Mouse (Mus musculus): ENCODE results near the gene Tomm34. TPM values are rescaled to one million over a fixed set of nuclear protein-coding genes. Genes with fewer than 3 reads are reported as not detected.

Tomm34 gene
- polyA plus RNA-seq, 1 experiment from 2014 or later, result 60.7 TPM

DNA sequence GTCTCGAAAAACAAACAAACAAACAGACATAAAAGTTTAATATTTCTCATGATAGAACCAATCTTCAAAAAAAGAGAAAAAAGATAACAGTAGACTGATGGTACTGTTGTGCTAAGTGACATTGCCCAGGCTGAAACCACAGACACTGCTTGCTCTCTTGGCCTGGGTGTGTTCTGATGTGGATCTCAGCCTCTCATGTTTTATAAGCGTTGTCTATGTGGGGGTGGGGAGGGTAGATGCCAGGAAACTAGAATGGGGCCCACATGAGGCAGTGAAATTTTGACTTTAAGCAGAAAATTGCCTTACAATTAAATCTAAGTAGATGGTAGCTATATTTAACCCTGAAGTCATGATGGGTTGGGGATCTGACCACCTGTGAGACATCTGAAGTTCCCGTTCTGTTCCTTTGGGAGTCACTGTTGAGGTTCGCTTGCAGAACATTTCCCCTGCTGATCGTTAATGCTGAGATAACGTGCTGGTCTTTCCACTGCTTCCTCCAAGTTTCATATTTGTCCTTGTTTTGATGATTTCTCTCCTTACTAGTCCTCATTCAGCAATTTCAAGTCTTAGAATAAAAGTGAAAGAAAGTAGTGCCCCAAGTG lies 16.5 kb upstream of the Tomm34 start:
- H3K9me3 ChIP-seq (ENCODE audit: control insufficient read depth, low read length), result no peaks in the 10 kb centered on the region
- no peak overlapping the region for H3K27ac ChIP-seq (replicated peaks in 1 of 2; ENCODE audit: control insufficient read depth in 1 of 2, insufficient read depth in 1 of 2, low read depth in 2 of 2, low read length in 2 of 2)
- no peaks in the 10 kb centered on the region for H3K4me1 ChIP-seq (ENCODE audit: control insufficient read depth in 2 of 2, insufficient read depth in 2 of 2, low read length in 2 of 2)
- H3K4me2 ChIP-seq (ENCODE audit: low read length), result no peak overlapping the region
- WGBS, result 78% methylated on average over 6 of the region's 6 CpGs
- H3K4me3 ChIP-seq (ENCODE audit: control insufficient read depth in 1 of 2, insufficient read depth in 1 of 2, low read depth in 1 of 2, low read length in 2 of 2), result no peak overlapping the region
- ATAC-seq (ENCODE audit: insufficient number of reproducible peaks, insufficient read depth, low FRiP score, low read depth), result no peak
- H3K36me3 ChIP-seq (ENCODE audit: control insufficient read depth, insufficient read depth, low read length), result peaks cover 82% of the 10 kb centered on the region
- H3K27me3 ChIP-seq (ENCODE audit: control insufficient read depth, insufficient read depth, low read length), result no peaks in the 10 kb centered on the region
- H3K9ac ChIP-seq (ENCODE audit: low read length), result no peak overlapping the region

DNA sequence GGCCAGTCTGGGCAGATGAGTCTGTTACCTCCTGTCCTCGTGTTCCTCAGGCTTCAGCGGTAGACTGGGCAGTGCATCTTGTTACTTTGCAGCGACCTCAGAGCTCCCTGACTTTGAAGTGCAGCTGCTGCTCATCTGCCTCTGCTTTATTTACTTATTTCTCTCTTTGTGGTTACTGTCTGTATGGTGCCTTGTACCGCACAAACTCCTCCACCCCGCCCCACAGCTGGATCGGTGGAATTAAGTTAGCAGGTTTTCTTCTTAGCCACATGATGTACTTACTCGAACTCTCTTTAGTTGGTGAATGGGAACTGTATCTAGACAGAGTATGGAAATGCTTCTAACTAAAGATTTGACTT lies 13.4 kb upstream of the Tomm34 start:
- Histone ChIP-seq H3K9me3 (ENCODE audit: control insufficient read depth, low read length) (no peaks in the 10 kb centered on the region), H3K9ac (ENCODE audit: low read length) (no peak overlapping the region), H3K27ac (replicated peaks in 1 of 2; ENCODE audit: control insufficient read depth in 1 of 2, insufficient read depth in 1 of 2, low read depth in 2 of 2, low read length in 2 of 2) (no peak overlapping the region), H3K4me3 (ENCODE audit: control insufficient read depth in 1 of 2, insufficient read depth in 1 of 2, low read depth in 1 of 2, low read length in 2 of 2) (no peak overlapping the region), H3K4me2 (ENCODE audit: low read length) (no peak overlapping the region), H3K4me1 (ENCODE audit: control insufficient read depth in 2 of 2, insufficient read depth in 2 of 2, low read length in 2 of 2) (no peaks in the 10 kb centered on the region; a peak in 1 of 4 replicates), H3K36me3 (ENCODE audit: control insufficient read depth, insufficient read depth, low read length) (peaks cover 95% of the 10 kb centered on the region), H3K27me3 (ENCODE audit: control insufficient read depth, insufficient read depth, low read length) (no peaks in the 10 kb centered on the region)
- WGBS, result 96% methylated on average over 7 of the region's 7 CpGs
- no peak for ATAC-seq (ENCODE audit: insufficient number of reproducible peaks, insufficient read depth, low FRiP score, low read depth)

DNA sequence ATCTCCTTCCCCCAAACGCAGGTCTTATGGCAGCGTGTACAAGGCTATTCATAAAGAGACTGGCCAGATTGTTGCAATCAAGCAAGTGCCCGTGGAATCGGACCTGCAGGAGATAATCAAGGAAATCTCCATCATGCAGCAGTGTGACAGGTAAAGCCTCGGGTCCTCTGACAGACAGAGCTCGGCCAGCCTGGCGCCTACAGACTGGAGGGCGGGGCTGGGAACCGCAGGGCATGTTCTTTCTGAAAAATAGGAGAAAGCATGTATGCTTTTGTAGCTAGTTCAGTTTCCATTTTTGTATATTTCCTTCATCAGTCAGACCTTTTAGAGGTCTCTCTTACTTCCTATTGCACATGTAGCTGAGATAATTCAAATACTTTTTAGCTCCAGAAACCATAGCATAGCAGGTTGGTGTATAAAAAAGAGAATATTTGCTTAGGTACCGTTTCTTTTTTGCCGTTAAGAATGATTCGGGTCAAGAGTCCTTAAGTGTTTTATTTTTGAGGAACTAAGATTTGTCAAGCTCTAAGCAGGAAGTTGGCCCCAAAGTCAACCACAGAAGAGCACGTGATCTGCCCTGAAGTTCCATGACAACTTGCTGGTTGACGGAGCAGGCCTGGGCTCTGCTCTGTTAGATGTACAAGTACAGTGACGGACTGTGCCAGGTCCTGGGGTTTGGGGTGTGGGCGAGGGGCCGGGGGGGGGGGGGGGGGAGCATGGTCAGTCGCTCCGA lies 12.8 kb upstream of the Tomm34 start:
- Histone ChIP-seq H3K4me3 (ENCODE audit: control insufficient read depth in 1 of 2, insufficient read depth in 1 of 2, low read depth in 1 of 2, low read length in 2 of 2) (no peak overlapping the region), H3K4me1 (ENCODE audit: control insufficient read depth in 2 of 2, insufficient read depth in 2 of 2, low read length in 2 of 2) (no peaks in the 10 kb centered on the region; a peak in 1 of 4 replicates), H3K27ac (replicated peaks in 1 of 2; ENCODE audit: control insufficient read depth in 1 of 2, insufficient read depth in 1 of 2, low read depth in 2 of 2, low read length in 2 of 2) (no peak overlapping the region), H3K27me3 (ENCODE audit: control insufficient read depth, insufficient read depth, low read length) (no peaks in the 10 kb centered on the region), H3K9me3 (ENCODE audit: control insufficient read depth, low read length) (no peaks in the 10 kb centered on the region), H3K9ac (ENCODE audit: low read length) (no peak overlapping the region), H3K36me3 (ENCODE audit: control insufficient read depth, insufficient read depth, low read length) (peaks cover 89% of the 10 kb centered on the region), H3K4me2 (ENCODE audit: low read length) (no peak overlapping the region)
- ATAC-seq (ENCODE audit: insufficient number of reproducible peaks, insufficient read depth, low FRiP score, low read depth), result no peak
- WGBS, result 90% methylated on average over 18 of the region's 19 CpGs

DNA sequence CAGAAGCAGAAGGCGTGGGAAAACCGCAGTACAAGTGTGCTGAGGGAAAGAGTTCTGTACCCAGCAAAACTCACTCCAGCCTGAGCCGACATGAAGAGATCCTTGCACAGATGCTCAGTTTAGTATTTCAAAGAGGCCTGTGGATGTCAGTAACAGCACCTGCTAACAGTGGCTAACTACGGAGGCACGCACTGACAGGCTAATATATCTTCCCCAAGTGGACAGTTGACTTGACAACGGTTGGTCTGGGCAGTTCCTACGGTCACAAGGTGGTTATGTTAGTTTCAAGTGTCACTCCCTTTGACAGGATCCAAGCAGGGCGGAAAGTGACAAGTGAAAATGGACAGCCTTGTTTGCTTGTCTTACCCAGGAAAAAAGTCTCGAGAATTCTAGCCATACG lies 11.2 kb upstream of the Tomm34 start:
- H3K4me1 ChIP-seq (ENCODE audit: control insufficient read depth in 2 of 2, insufficient read depth in 2 of 2, low read length in 2 of 2), result no peaks in the 10 kb centered on the region; a peak in 1 of 4 replicates
- ATAC-seq (ENCODE audit: insufficient number of reproducible peaks, insufficient read depth, low FRiP score, low read depth), result no peak
- WGBS, result 59% methylated on average over 10 of the region's 10 CpGs
- no peak overlapping the region for H3K9ac ChIP-seq (ENCODE audit: low read length)
- H3K36me3 ChIP-seq (ENCODE audit: control insufficient read depth, insufficient read depth, low read length), result peaks cover 73% of the 10 kb centered on the region
- no peaks in the 10 kb centered on the region for H3K27me3 ChIP-seq (ENCODE audit: control insufficient read depth, insufficient read depth, low read length)
- H3K4me2 ChIP-seq (ENCODE audit: low read length), result no peak overlapping the region
- no peak overlapping the region for H3K27ac ChIP-seq (replicated peaks in 1 of 2; ENCODE audit: control insufficient read depth in 1 of 2, insufficient read depth in 1 of 2, low read depth in 2 of 2, low read length in 2 of 2)
- H3K9me3 ChIP-seq (ENCODE audit: control insufficient read depth, low read length), result no peaks in the 10 kb centered on the region
- H3K4me3 ChIP-seq (ENCODE audit: control insufficient read depth in 1 of 2, insufficient read depth in 1 of 2, low read depth in 1 of 2, low read length in 2 of 2), result no peak overlapping the region

DNA sequence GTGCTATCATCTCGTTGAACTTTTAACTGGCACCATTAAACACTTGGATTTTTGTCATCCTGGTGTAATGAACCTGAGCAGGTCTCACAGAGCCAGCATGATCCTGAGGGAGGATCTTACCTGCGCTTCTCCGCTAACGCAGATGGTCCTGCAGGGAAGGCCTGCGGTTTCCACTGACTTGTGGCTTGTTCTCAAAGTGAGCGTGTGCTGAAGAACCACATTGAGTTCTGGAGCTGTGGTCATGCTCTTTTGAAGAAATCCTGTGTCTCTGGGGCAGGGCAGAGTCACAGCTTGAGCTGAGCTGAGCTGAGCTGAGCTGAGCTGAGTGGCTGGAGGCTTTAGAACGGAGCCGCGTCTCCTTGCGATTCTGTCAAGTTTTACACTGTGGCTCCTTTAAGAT lies 10.6 kb upstream of the Tomm34 start:
- H3K36me3 ChIP-seq (ENCODE audit: control insufficient read depth, insufficient read depth, low read length), result peaks cover 67% of the 10 kb centered on the region
- no peaks in the 10 kb centered on the region for H3K27me3 ChIP-seq (ENCODE audit: control insufficient read depth, insufficient read depth, low read length)
- no peaks in the 10 kb centered on the region; a peak in 1 of 4 replicates for H3K4me1 ChIP-seq (ENCODE audit: control insufficient read depth in 2 of 2, insufficient read depth in 2 of 2, low read length in 2 of 2)
- no peak overlapping the region for H3K27ac ChIP-seq (replicated peaks in 1 of 2; ENCODE audit: control insufficient read depth in 1 of 2, insufficient read depth in 1 of 2, low read depth in 2 of 2, low read length in 2 of 2)
- ATAC-seq (ENCODE audit: insufficient number of reproducible peaks, insufficient read depth, low FRiP score, low read depth), result no peak
- no peak overlapping the region for H3K4me3 ChIP-seq (ENCODE audit: control insufficient read depth in 1 of 2, insufficient read depth in 1 of 2, low read depth in 1 of 2, low read length in 2 of 2)
- H3K9ac ChIP-seq (ENCODE audit: low read length), result no peak overlapping the region
- H3K4me2 ChIP-seq (ENCODE audit: low read length), result no peak overlapping the region
- WGBS, result 88% methylated on average over 10 of the region's 10 CpGs
- H3K9me3 ChIP-seq (ENCODE audit: control insufficient read depth, low read length), result no peaks in the 10 kb centered on the region

DNA sequence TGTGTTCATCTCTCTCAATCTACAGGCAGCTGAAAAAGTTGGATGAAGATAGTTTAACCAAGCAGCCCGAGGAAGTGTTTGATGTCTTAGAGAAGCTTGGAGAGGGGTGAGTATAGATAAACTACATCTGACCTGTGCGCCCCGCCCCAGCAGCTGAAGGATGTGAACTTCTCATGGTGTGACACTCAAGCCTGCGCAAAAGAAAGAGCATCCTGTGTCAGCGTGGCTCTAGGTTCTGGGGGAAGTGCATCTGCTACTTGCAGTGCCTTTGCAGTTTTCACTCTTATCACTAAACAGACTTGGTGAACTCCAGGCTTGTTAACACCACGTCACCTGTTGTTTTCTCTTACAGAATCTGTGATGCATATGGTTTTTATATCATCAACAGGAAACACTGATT lies 8.5 kb upstream of the Tomm34 start:
- H3K4me1 ChIP-seq (ENCODE audit: control insufficient read depth in 2 of 2, insufficient read depth in 2 of 2, low read length in 2 of 2), result peaks cover 6 to 11% of the 10 kb centered on the region in 2 experiments
- no peak overlapping the region for H3K9ac ChIP-seq (ENCODE audit: low read length)
- H3K4me3 ChIP-seq (ENCODE audit: control insufficient read depth in 1 of 2, insufficient read depth in 1 of 2, low read depth in 1 of 2, low read length in 2 of 2), result no peak overlapping the region
- no peak for ATAC-seq (ENCODE audit: insufficient number of reproducible peaks, insufficient read depth, low FRiP score, low read depth)
- H3K36me3 ChIP-seq (ENCODE audit: control insufficient read depth, insufficient read depth, low read length), result peaks cover 52% of the 10 kb centered on the region
- H3K27me3 ChIP-seq (ENCODE audit: control insufficient read depth, insufficient read depth, low read length), result no peaks in the 10 kb centered on the region
- 82% methylated on average over 6 of the region's 6 CpGs for WGBS
- no peak overlapping the region for H3K27ac ChIP-seq (replicated peaks in 1 of 2; ENCODE audit: control insufficient read depth in 1 of 2, insufficient read depth in 1 of 2, low read depth in 2 of 2, low read length in 2 of 2)
- no peaks in the 10 kb centered on the region for H3K9me3 ChIP-seq (ENCODE audit: control insufficient read depth, low read length)
- no peak overlapping the region for H3K4me2 ChIP-seq (ENCODE audit: low read length)

DNA sequence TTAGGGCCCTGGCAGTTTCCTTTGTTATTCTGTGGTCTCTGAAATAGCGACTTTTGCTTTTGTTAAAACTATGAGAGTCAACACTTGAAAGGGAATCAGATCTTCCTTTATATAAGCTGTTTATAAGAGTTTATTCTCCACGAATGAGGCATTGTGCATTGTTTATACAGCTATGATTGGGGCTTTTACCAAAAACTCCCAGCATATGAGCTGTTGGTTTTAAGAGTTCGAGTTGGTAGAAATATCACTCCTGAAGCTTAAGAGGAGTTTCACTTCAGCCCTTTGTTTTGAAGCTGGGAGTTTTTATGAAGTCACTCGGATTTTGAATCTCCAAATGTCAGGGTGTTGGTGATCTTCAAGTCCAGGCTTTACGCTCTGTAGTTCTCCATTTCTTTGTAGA lies 6.9 kb upstream of the Tomm34 start:
- no peaks in the 10 kb centered on the region for H3K27me3 ChIP-seq (ENCODE audit: control insufficient read depth, insufficient read depth, low read length)
- 81% methylated on average over 5 of the region's 5 CpGs for WGBS
- ATAC-seq (ENCODE audit: insufficient number of reproducible peaks, insufficient read depth, low FRiP score, low read depth), result no peak
- no peak overlapping the region for H3K4me3 ChIP-seq (ENCODE audit: control insufficient read depth in 1 of 2, insufficient read depth in 1 of 2, low read depth in 1 of 2, low read length in 2 of 2)
- H3K9me3 ChIP-seq (ENCODE audit: control insufficient read depth, low read length), result no peaks in the 10 kb centered on the region
- H3K4me2 ChIP-seq (ENCODE audit: low read length), result no peak overlapping the region
- H3K9ac ChIP-seq (ENCODE audit: low read length), result no peak overlapping the region
- H3K4me1 ChIP-seq (ENCODE audit: control insufficient read depth in 2 of 2, insufficient read depth in 2 of 2, low read length in 2 of 2), result peaks cover 6 to 11% of the 10 kb centered on the region in 2 experiments
- H3K27ac ChIP-seq (replicated peaks in 1 of 2; ENCODE audit: control insufficient read depth in 1 of 2, insufficient read depth in 1 of 2, low read depth in 2 of 2, low read length in 2 of 2), result no peak overlapping the region
- H3K36me3 ChIP-seq (ENCODE audit: control insufficient read depth, insufficient read depth, low read length), result peaks cover 35% of the 10 kb centered on the region

Data from heart, embryonic 14.5 days (tissue).